Mouse (Mus musculus): Measurements from ENCODE around the gene AY074887. TPM values are rescaled to one million over a fixed set of nuclear protein-coding genes. Genes with fewer than 3 reads are reported as not detected.
"Not testable (repeated sequence)": the region's sequence is repeated elsewhere in the genome, so short reads cannot be mapped to it uniquely, and the experiment has no call there.

AY074887 gene
- 1.0 and 1.1 TPM in 2 replicates for polyA plus RNA-seq (2015; fragmentation: Nextera tagmentation; extraction: Ambion mirVana)

DNA sequence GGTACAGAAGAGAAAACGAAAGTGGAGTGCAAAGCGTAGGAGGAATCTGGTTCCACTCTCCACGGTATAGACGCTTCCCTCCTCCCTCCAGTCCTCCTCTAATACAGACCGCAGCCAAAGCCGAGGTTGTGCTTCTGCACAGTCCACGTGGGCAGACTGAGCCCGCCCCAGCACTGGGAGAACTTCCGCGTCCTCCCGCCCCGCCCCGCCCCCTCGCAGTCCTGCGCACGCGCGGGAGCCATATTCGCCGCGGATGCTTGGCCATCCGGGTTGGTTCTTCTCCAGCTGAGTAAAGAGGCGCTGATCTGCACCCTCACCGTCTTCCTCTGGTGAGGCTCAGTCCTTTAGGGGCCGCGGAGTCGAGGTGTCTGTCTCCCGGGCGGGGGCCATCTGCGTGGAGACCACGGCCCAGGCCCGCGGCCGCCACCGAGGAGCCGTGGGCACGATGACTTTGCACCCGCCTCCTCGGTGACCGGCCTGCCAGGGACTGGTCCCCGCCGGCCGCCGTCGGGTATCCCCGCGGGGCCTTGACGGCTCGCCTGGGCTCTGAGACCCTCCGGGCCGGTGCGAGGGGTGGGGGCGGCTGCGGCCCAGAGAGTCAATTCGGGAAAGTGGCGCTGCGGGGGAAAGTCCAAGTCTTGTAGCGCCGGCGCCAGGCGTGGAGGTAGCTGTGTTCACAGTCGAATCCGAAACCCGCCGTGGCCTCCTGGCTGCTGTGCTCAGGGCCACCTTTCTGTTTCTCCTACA is at the start of gene AY074887, which contains the start of gene Psma4:
Gene AY074887, minus strand, starts transcription at position 424 of the 747 bp plus-strand sequence.
Gene Psma4, plus strand, starts transcription at position 216 of the 747 bp plus-strand sequence.
- Histone ChIP-seq H3K27me3 (replicated peaks) (no peaks in the 10 kb centered on the region), H3K9me3 (no peaks in the 10 kb centered on the region), H3K4me3 (peak within 1 kb of the TSS; percentile 62), H3K9ac (peak within 1 kb of the TSS; percentile 73), H3K4me1 (peaks cover 29% of the 10 kb centered on the region), H3K27ac (peak within 1 kb of the TSS; percentile 87), H3K36me3 (replicated peaks) (peaks cover 10% of the 10 kb centered on the region), H3K4me2 (peak within 1 kb of the TSS; percentile 64)
- WGBS = under 1% methylated on average over 65 of the region's 65 CpGs
- peak; percentile 100 for ATAC-seq (replicated peaks)

DNA sequence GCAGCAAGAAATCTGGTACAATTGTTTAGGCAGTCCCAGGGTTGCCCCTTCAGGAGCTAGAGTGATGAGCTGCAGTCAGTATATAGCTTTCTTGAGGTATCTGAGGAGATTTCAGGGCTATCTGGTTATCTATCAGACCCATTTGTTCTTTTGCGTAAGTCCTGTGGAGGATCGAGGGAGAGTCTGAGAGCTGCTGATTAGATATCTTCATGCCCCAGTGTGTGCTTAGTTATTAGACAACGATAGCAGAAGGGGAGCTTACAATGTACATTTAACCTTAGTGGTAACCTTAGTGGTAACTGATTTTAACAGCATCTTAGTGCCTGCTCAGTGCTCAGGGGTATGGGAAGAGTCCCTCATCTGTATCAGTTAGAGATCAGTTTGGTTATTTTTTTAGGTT is 44.8 kb upstream of the AY074887 start:
- Histone ChIP-seq H3K27ac (no peak overlapping the region), H3K4me3 (no peak overlapping the region), H3K36me3 (replicated peaks) (no peaks in the 10 kb centered on the region), H3K9me3 (no peaks in the 10 kb centered on the region), H3K4me2 (no peak overlapping the region), H3K9ac (no peak overlapping the region), H3K4me1 (no peaks in the 10 kb centered on the region), H3K27me3 (replicated peaks) (no peaks in the 10 kb centered on the region)
- 82% methylated on average over 3 of the region's 3 CpGs for WGBS
- no peak for ATAC-seq (replicated peaks)

DNA sequence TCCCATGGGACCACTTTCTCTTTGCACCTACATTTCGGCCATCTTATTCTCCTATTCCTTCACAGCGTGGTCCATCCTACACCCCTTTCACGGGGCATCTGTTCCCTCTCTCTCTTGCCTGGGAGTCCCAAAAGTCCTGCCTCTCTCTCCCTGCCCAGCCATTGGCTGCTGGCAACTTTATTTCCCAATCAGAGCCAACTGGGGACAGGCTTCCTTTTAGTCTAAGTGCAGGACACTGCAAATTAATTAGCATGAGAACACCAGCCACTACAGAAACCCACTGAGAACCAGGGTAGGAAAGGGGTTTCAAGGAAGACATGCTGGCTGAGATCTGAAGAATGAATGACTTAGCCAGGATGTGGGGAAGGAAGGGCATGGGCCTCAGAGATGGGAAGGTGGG is 43.6 kb upstream of the AY074887 start:
- H3K27ac ChIP-seq = no peak overlapping the region
- H3K9ac ChIP-seq = no peak overlapping the region
- no peaks in the 10 kb centered on the region for H3K4me1 ChIP-seq
- no peak for ATAC-seq (replicated peaks)
- no peaks in the 10 kb centered on the region for H3K9me3 ChIP-seq
- H3K4me3 ChIP-seq = no peak overlapping the region
- H3K4me2 ChIP-seq = no peak overlapping the region
- no peaks in the 10 kb centered on the region for H3K27me3 ChIP-seq (replicated peaks)
- H3K36me3 ChIP-seq (replicated peaks) = no peaks in the 10 kb centered on the region
- 51% methylated on average over 3 of the region's 3 CpGs for WGBS

DNA sequence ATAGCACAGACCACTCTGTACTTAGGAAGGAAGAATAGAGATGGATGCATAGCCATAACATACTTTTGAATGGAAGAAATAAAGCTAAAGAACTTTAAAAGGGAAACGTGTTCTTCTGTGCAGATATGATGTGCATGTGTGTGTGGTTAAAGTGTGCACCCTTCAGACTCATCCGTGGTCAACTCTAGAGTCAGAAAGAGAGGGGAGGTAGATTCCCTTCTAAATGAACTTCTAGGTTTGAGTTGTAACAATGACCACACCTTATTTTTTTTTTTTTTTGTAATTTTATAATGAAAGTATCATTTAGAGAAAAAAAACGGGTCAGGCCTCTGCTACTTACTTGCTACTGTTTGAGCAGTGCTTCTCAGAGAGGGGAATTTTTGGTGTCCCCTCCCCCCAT is 39.6 kb upstream of the AY074887 start:
- 0 out of 2 replicates have a peak, but pooled peaks cover 2% of the 10 kb centered on the region for H3K27me3 ChIP-seq (replicated peaks)
- no peak for ATAC-seq (replicated peaks)
- H3K4me2 ChIP-seq = no peak overlapping the region
- H3K9me3 ChIP-seq = no peaks in the 10 kb centered on the region
- H3K4me1 ChIP-seq = no peaks in the 10 kb centered on the region
- H3K9ac ChIP-seq = no peak overlapping the region
- H3K4me3 ChIP-seq = no peak overlapping the region
- H3K27ac ChIP-seq = no peak overlapping the region
- no peaks in the 10 kb centered on the region for H3K36me3 ChIP-seq (replicated peaks)
- WGBS = 84% methylated on average over 3 of the region's 3 CpGs

DNA sequence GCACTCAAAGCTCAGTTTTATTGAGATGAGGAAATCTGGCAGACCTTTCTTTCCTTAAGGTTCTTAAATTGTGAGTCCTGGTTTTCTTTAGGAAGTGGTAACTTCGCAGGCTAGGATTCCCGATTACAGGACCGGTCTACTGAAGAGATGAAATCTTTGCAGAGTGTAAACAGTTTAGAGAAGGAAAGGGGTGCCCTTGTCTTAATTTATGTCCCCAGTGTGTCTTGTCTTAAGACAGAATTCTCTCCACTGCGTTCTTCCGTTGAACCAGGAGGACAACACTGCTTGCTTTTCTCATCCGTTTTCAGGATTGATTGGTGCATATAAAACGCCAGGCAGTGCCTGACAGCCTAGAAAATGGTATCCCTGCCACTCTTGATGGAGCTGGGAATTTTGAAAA is 31.6 kb upstream of the AY074887 start:
- 7% methylated on average over 7 of the region's 7 CpGs for WGBS
- H3K4me1 ChIP-seq = peaks cover 22% of the 10 kb centered on the region

GRCm38 (mm10) chr9:54981291-54982191 is 30.7 kb upstream of the AY074887 start:
- peak; percentile 86 for ATAC-seq (replicated peaks)
- H3K4me1 ChIP-seq = peaks cover 22% of the 10 kb centered on the region
- H3K4me2 ChIP-seq = peak overlapping the region; percentile 58
- no peaks in the 10 kb centered on the region for H3K36me3 ChIP-seq (replicated peaks)
- peak overlapping the region; percentile 46 for H3K4me3 ChIP-seq
- WGBS = under 1% methylated on average over 76 of the region's 85 CpGs
- no peaks in the 10 kb centered on the region for H3K9me3 ChIP-seq
- H3K27me3 ChIP-seq (replicated peaks) = peaks cover 25% of the 10 kb centered on the region; the same call in 1 of the 2 replicates
- H3K27ac ChIP-seq = no peak overlapping the region
- peak overlapping the region; percentile 3; the same call in 1 of the 2 replicates for H3K9ac ChIP-seq

More for the DNA sequence above, 31.6 kb upstream of the AY074887 start:
- Histone ChIP-seq H3K9ac (no peak overlapping the region), H3K9me3 (no peaks in the 10 kb centered on the region), H3K36me3 (replicated peaks) (no peaks in the 10 kb centered on the region), H3K27ac (no peak overlapping the region), H3K27me3 (replicated peaks) (peaks cover 22% of the 10 kb centered on the region; the same call in 1 of the 2 replicates), H3K4me3 (peak overlapping the region; percentile 46), H3K4me2 (peak overlapping the region; percentile 58)
- no peak for ATAC-seq (replicated peaks)

DNA sequence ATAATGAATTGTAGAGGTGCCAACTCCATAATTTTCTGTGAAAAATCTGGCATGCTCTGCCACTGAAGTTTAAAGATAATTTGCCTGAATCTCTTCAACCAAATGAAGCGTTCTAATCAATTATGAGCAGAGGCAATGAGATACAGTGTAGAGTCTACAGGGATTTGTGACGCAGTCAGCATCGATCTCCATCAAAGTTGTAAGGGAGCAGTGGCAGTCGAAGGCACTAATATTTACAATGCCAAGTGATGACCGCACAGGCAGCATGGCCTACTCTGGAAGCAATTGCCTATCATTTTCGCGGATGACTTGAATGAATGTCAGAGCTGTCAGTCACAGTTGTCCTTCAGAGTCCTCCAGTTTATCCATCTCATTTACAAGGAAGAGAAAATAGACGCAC is 29.9 kb upstream of the AY074887 start, which contains the start of gene Chrna5:
Gene Chrna5, plus strand, starts transcription at position 207 of the 400 bp plus-strand sequence.
- H3K4me3 ChIP-seq = peak within 1 kb of the TSS; percentile 46
- H3K4me2 ChIP-seq = peak within 1 kb of the TSS; percentile 58
- peaks cover 22% of the 10 kb centered on the region for H3K4me1 ChIP-seq
- no peaks in the 10 kb centered on the region for H3K36me3 ChIP-seq (replicated peaks)
- peak within 1 kb of the TSS; percentile 3; the same call in 1 of the 2 replicates for H3K9ac ChIP-seq
- ATAC-seq (replicated peaks) = peak; percentile 55; the same call in 1 of the 2 replicates
- no peak within 1 kb of the TSS for H3K27ac ChIP-seq
- H3K27me3 ChIP-seq (replicated peaks) = peaks cover 25% of the 10 kb centered on the region; the same call in 1 of the 2 replicates
- WGBS = 30% methylated on average over 8 of the region's 8 CpGs
- no peaks in the 10 kb centered on the region for H3K9me3 ChIP-seq

DNA sequence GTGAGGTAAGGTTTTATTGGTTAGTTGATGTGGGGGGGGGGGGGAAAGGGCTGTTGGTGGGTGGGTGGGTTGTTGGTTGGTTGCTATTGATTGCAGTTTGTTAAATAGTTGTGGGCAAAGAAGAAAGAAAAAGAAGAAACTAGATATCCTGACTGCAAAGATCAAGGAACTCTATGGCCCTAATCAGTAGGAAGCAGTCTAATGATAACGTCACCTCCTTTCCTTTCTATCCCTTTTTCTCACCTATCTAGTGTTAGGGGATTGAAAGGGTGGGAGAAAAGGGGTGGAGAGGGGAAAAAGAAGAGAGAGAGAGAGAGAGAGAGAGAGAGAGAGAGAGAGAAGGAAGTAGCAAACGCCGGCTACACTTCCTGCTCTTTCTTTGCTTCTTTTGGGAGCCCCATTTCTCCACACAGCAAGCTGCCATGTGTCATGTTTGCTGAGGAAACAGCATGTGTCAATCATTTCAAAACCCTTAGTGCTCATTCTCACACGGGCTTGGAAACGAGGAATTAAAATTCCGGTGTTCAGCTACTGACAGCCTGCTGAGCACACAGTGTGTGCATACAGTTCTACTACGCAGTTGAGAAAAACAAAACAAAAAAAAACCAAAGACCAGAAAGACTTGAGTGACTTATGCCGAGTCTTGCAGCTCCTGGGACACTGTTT is 19.3 kb upstream of the AY074887 start:
- Histone ChIP-seq H3K27me3 (replicated peaks) (no peaks in the 10 kb centered on the region), H3K27ac (no peak overlapping the region), H3K36me3 (replicated peaks) (no peaks in the 10 kb centered on the region), H3K4me3 (no peak overlapping the region), H3K9ac (no peak overlapping the region), H3K4me2 (no peak overlapping the region), H3K4me1 (no peaks in the 10 kb centered on the region), H3K9me3 (no peaks in the 10 kb centered on the region)
- WGBS = 62% methylated on average over 8 of the region's 8 CpGs
- no peak for ATAC-seq (replicated peaks)

DNA sequence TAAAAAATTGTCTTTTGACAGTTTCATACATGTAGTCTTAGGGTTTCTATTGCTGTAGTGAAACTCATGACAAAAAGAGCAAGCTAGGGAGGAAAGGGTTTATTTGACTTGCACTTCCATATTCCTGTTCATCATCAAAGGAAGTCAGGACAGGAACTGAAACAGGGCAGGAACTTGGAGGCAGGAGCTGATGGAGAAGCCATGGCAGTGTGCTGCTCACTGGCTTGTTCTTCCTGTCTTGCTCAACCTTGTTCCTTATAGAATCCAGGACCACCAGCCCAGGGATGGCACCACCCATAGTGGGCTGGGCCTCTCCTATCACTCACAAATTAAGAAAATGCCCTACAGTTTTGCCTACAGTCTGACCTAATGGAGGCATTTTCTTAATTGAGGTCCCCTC is 12.9 kb upstream of the AY074887 start:
- Histone ChIP-seq H3K27ac (no peak overlapping the region), H3K27me3 (replicated peaks) (no peaks in the 10 kb centered on the region), H3K4me3 (no peak overlapping the region), H3K4me1 (no peaks in the 10 kb centered on the region), H3K9me3 (no peaks in the 10 kb centered on the region), H3K9ac (no peak overlapping the region), H3K4me2 (no peak overlapping the region), H3K36me3 (replicated peaks) (peaks cover 11% of the 10 kb centered on the region; the same call in 1 of the 2 replicates)
- ATAC-seq (replicated peaks) = no peak

- no peak overlapping the region for H3K4me2 ChIP-seq
- H3K9me3 ChIP-seq = no peaks in the 10 kb centered on the region
- 95% methylated on average over 4 of the region's 4 CpGs for WGBS
- ATAC-seq (replicated peaks) = no peak
- H3K9ac ChIP-seq = no peak overlapping the region
- H3K27ac ChIP-seq = no peak overlapping the region
- H3K27me3 ChIP-seq (replicated peaks) = no peaks in the 10 kb centered on the region
- no peak overlapping the region for H3K4me3 ChIP-seq
- no peaks in the 10 kb centered on the region for H3K4me1 ChIP-seq
- peaks cover 30% of the 10 kb centered on the region for H3K36me3 ChIP-seq (replicated peaks)
Measured at GRCm38 (mm10) chr9:54961059-54961458, 10.3 kb upstream of the AY074887 start.

DNA sequence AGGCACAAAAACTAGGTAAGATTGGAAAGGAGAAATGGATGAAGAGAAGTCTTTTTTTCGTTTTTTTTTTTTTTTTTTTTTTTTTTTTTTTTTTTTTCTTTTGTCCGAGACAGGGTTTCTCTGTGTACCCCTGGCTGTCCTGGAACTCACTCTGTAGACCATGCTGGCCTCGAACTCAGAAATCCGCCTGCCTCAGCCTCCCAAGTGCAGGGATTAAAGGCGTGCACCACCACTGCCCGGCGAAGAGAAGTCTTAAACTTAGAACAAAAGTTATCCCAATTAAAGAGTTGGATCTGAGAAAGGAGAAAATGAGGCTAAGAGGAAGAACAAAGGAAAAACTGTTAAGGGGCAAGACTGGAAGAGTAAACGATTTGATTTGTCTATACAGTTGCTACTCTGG is 636 bp downstream of the AY074887 start:
- not testable (repeated sequence) for H3K27me3 ChIP-seq (replicated peaks); H3K9me3 ChIP-seq; H3K36me3 ChIP-seq (replicated peaks)
- Histone ChIP-seq H3K27ac (peak overlapping the region; percentile 87), H3K4me3 (peak overlapping the region; percentile 62), H3K4me1 (peaks cover 29% of the 10 kb centered on the region), H3K4me2 (peak overlapping the region; percentile 64), H3K9ac (peak overlapping the region; percentile 42)
- peak; percentile 65 for ATAC-seq (replicated peaks)
- 53% methylated on average over 8 of the region's 8 CpGs for WGBS

DNA sequence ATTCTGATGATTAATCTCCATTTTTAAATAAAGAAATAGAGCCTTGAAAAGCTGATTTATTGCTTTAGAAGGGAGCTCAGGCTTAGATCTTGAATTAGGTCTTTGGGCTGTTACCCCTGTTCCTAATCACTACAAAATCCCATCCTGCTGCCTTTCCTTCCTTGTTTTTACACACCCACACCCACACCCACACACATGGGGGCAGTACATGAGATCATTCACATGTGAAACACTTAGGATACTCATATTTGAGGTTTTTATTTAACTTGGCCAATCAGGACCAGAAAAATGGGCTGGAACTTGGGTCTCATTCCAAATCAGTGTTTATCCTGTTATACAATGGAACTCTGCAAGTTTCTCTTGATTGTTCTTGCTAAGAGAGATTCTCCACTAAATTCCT is 1.3 kb downstream of the AY074887 start:
- Histone ChIP-seq H3K9ac (no peak overlapping the region), H3K4me1 (peaks cover 29% of the 10 kb centered on the region), H3K9me3 (no peaks in the 10 kb centered on the region), H3K36me3 (replicated peaks) (0 out of 2 replicates have a peak, but pooled peaks cover 2% of the 10 kb centered on the region), H3K4me3 (no peak overlapping the region), H3K4me2 (no peak overlapping the region), H3K27me3 (replicated peaks) (no peaks in the 10 kb centered on the region), H3K27ac (no peak overlapping the region)
- no peak for ATAC-seq (replicated peaks)
